Mouse (Mus musculus) kidney, postnatal 4 days (tissue): Measurements from ENCODE around the gene Pdgfc.
A peak's percentile ranks its signal among the peaks of the same experiment; 100 is the strongest.

Source experiments
- DNase-seq, 2 experiments: peaks; one replicate each; pipeline ENCODE4 v3.0.0; 2021; ENCODE audit warnings: mixed read lengths in 2 of 2

Gene Pdgfc

GRCm38 (mm10) chr3:81160457-81161165 is 124.4 kb downstream of the Pdgfc start:
- no peak for DNase-seq

- no peak for DNase-seq
These were observed 125.9 kb downstream of the Pdgfc start for GRCm38 (mm10) chr3:81162129-81162528.

GRCm38 (mm10) chr3:81164091-81164490 is 127.9 kb downstream of the Pdgfc start:
- DNase-seq, result no peak

- no peak for DNase-seq
These were observed 134.0 kb downstream of the Pdgfc start for GRCm38 (mm10) chr3:81170073-81170809.

- DNase-seq, result no peak
These were observed 138.6 kb downstream of the Pdgfc start for GRCm38 (mm10) chr3:81174832-81175231.

- DNase-seq, result no peak
These were observed 145.2 kb downstream of the Pdgfc start for GRCm38 (mm10) chr3:81181319-81182013.

GRCm38 (mm10) chr3:81196937-81197336 is 160.7 kb downstream of the Pdgfc start:
- no peak for DNase-seq

- DNase-seq, result no peak
These were observed 161.4 kb downstream of the Pdgfc start for GRCm38 (mm10) chr3:81197644-81198043.

- DNase-seq, result no peak
These were observed 164.4 kb downstream of the Pdgfc start for GRCm38 (mm10) chr3:81200647-81201046.

GRCm38 (mm10) chr3:81205201-81205600 is 169.0 kb downstream of the Pdgfc start:
- DNase-seq, result peak; percentile 5 to 17

GRCm38 (mm10) chr3:81208246-81208645 is 172.0 kb downstream of the Pdgfc start:
- DNase-seq, result no peak

- no peak for DNase-seq
These were observed 174.9 kb downstream of the Pdgfc start for GRCm38 (mm10) chr3:81211147-81211546.

GRCm38 (mm10) chr3:81211666-81212065 is 175.4 kb downstream of the Pdgfc start:
- DNase-seq, result no peak

GRCm38 (mm10) chr3:81215547-81216118 is 179.4 kb downstream of the Pdgfc start:
- DNase-seq, result peak in 1 of 2 experiments; percentile 2

- no peak for DNase-seq
These were observed 185.5 kb downstream of the Pdgfc start for GRCm38 (mm10) chr3:81221682-81222081.

GRCm38 (mm10) chr3:81228344-81228743 is 192.1 kb downstream of the Pdgfc start:
- no peak for DNase-seq

GRCm38 (mm10) chr3:81242697-81243590 is 206.7 kb downstream of the Pdgfc start:
- peak; percentile 6 to 32 for DNase-seq

GRCm38 (mm10) chr3:81243591-81243990 is 207.4 kb downstream of the Pdgfc start:
- no peak for DNase-seq

- DNase-seq, result no peak
These were observed 226.6 kb downstream of the Pdgfc start for GRCm38 (mm10) chr3:81262801-81263200.
